32 mouse cellular contexts compared by ENCODE assay signal in genomic region chrX:60001461-60001860, GRCm38 (mm10). TPM values are rescaled to one million over a fixed set of nuclear protein-coding genes. Genes with fewer than 3 reads are reported as not detected.
DNase-seq lines count a peak whose midpoint lies in the region; ATAC-seq and TF ChIP-seq lines count a peak whose summit lies in the region.
"Had no signal": no experiment of that assay in that cellular context is flagged by ENCODE, and none has a peak within 500 bp of the region (broad histone marks: within the 10 kb centered on the region; RNA-seq: fewer than 3 reads in every experiment).

No protein-coding gene starts in this region.

- no peaks in the 10 kb centered on the region for H3K36me3 ChIP-seq in kidney, adult 2 months (ENCODE audit: control insufficient read depth, insufficient read depth, low read length)
- H3K36me3 ChIP-seq in kidney, embryonic 14.5 days (ENCODE audit: control insufficient read depth, insufficient read depth, low read length) = no peaks in the 10 kb centered on the region
- H3K36me3 ChIP-seq in macrophage (ENCODE audit: inconsistent target) = no peaks in the 10 kb centered on the region
- no peaks in the 10 kb centered on the region for H3K36me3 ChIP-seq in splenic B cell, adult 2 months (ENCODE audit: control insufficient read depth, insufficient read depth, low read length, poor library complexity, severe bottlenecking)
- H3K36me3 ChIP-seq: embryonic facial prominence, embryonic 12.5 days; limb, embryonic 13.5 days; liver, embryonic 12.5 days; midbrain, embryonic 15.5 days had no signal

- H3K4me2 ChIP-seq in kidney, embryonic 14.5 days (replicated peaks; ENCODE audit: low read depth, low read length) = no peak overlapping the region
- H3K4me2 ChIP-seq: embryonic facial prominence, embryonic 12.5 days; heart, embryonic 11.5 days; limb, embryonic 13.5 days; liver, embryonic 12.5 days; midbrain, embryonic 15.5 days had no signal

- no peak for TF ChIP-seq POLR2A in kidney, adult 2 months (IDR thresholded peaks at IDR 0.05; ENCODE audit: low read depth, low read length)

- no peak overlapping the region for H3K4me3 ChIP-seq in kidney, adult 2 months (ENCODE audit: insufficient read depth, low read depth, low read length)
- no peak overlapping the region for H3K4me3 ChIP-seq in kidney, embryonic 14.5 days (ENCODE audit: low read length)
- no peak overlapping the region for H3K4me3 ChIP-seq in macrophage (ENCODE audit: inconsistent target)
- H3K4me3 ChIP-seq: embryonic facial prominence, embryonic 12.5 days; left cerebral cortex, adult 2 months; limb, embryonic 13.5 days; liver, embryonic 12.5 days; midbrain, embryonic 15.5 days had no signal

- H3K9ac ChIP-seq in kidney, embryonic 14.5 days (ENCODE audit: low read depth, low read length) = no peak overlapping the region
- H3K9ac ChIP-seq: embryonic facial prominence, embryonic 12.5 days; limb, embryonic 13.5 days; liver, embryonic 12.5 days; midbrain, embryonic 15.5 days had no signal

- DNase-seq in kidney, adult 2 months = peak; percentile 0
- DNase-seq in spleen, postnatal 36 days (ENCODE audit: low spot score in 2 of 2) = peak; percentile 10 to 44
- DNase-seq in spleen, postnatal 14 days (ENCODE audit: low spot score in 2 of 2) = no peak
- DNase-seq in splenic B cell, adult 2 months (ENCODE audit: low read depth, low spot score) = peak; percentile 59
- no peak for DNase-seq in thymus, postnatal 4 days
- no peak for DNase-seq in right cerebral cortex, postnatal 36 days (ENCODE audit: low spot score in 2 of 2)
- DNase-seq: adrenal gland, adult 2 months; cerebellum, adult 11 months; cerebellum, adult 9-10 months; cerebellum, postnatal 36 days; embryo, embryonic 11 days; gastrocnemius, postnatal 14 days; heart, adult 11 months; heart, postnatal 4 days; kidney, adult 18-20 months; kidney, postnatal 4 days; lung, adult 2 months; thymus, postnatal 14 days had no signal

- H3K27me3 ChIP-seq in kidney, adult 2 months (replicated peaks; ENCODE audit: control insufficient read depth, insufficient read depth, low read length) = no peaks in the 10 kb centered on the region
- no peaks in the 10 kb centered on the region for H3K27me3 ChIP-seq in kidney, embryonic 14.5 days (ENCODE audit: control insufficient read depth, insufficient read depth, low read length)
- no peaks in the 10 kb centered on the region for H3K27me3 ChIP-seq in splenic B cell, adult 2 months (ENCODE audit: control insufficient read depth, insufficient read depth, low read length, poor library complexity, severe bottlenecking)
- H3K27me3 ChIP-seq: embryonic facial prominence, embryonic 12.5 days; limb, embryonic 13.5 days; liver, embryonic 12.5 days; midbrain, embryonic 15.5 days had no signal

- 83% methylated on average over 2 of the region's 2 CpGs for WGBS in kidney, adult 2 months
- WGBS in kidney, embryonic 14.5 days = 79% methylated on average over 2 of the region's 2 CpGs
- 21% methylated on average over 2 of the region's 2 CpGs for WGBS in macrophage (ENCODE audit: missing documents)

- no peaks in the 10 kb centered on the region for H3K79me2 ChIP-seq in macrophage (ENCODE audit: inconsistent target)

- H3K27ac ChIP-seq in kidney, adult 2 months (ENCODE audit: insufficient read depth, low read depth, low read length) = no peak overlapping the region
- no peak overlapping the region for H3K27ac ChIP-seq in kidney, embryonic 14.5 days (ENCODE audit: low read depth, low read length)
- peak overlapping the region; percentile 73 for H3K27ac ChIP-seq in macrophage
- H3K27ac ChIP-seq: embryonic facial prominence, embryonic 12.5 days; kidney, postnatal 0 days; left cerebral cortex, adult 2 months; limb, embryonic 13.5 days; liver, embryonic 12.5 days; midbrain, embryonic 15.5 days had no signal

- no peak for ATAC-seq in kidney, embryonic 14.5 days (ENCODE audit: low FRiP score, low TSS enrichment)
- ATAC-seq: forebrain, embryonic 14.5 days; hindbrain, embryonic 16.5 days; liver, embryonic 12.5 days; midbrain, embryonic 15.5 days had no signal

- TF ChIP-seq CTCF in kidney, adult 2 months (conservative IDR thresholded peaks at IDR 0.05; ENCODE audit: insufficient read depth, insufficient read length, low read depth, low read length) = no peak

- H3K4me1 ChIP-seq in kidney, adult 2 months (ENCODE audit: control insufficient read depth, insufficient read depth, low read length) = no peaks in the 10 kb centered on the region
- H3K4me1 ChIP-seq in kidney, embryonic 14.5 days (ENCODE audit: control insufficient read depth, insufficient read depth, low read length) = no peaks in the 10 kb centered on the region
- H3K4me1 ChIP-seq: embryonic facial prominence, embryonic 12.5 days; limb, embryonic 13.5 days; liver, embryonic 12.5 days; midbrain, embryonic 15.5 days had no signal

- H3K9me3 ChIP-seq in kidney, embryonic 14.5 days (ENCODE audit: control insufficient read depth, low read length) = no peaks in the 10 kb centered on the region
- H3K9me3 ChIP-seq: embryonic facial prominence, embryonic 12.5 days; limb, embryonic 13.5 days; liver, embryonic 12.5 days; midbrain, embryonic 15.5 days had no signal

RNA-seq across cellular contexts. Expression of gene F9, which starts 2.2 kb away (rescaled TPM):
- polyA plus RNA-seq in kidney, adult 2 months (2012; rRNA removed) = not detected in 2 replicates
- not detected in 2 replicates for polyA plus RNA-seq in kidney, embryonic 14.5 days (2014; fragmentation: Nextera tagmentation; extraction: Ambion mirVana)
- total RNA-seq in macrophage (2018; cell fraction: chromatin; rRNA removed) = under 1 TPM in 4 of 26 experiments, not detected in 22; 0.19 to 0.34 (median 0.31) TPM
- under 1 TPM; 0.16 to 0.83 (median 0.30) TPM for total RNA-seq in macrophage (2018; cell fraction: cytosol; rRNA removed)
- under 1 TPM in 19 of 26 experiments, not detected in 7; 0.18 to 0.87 (median 0.35) TPM for total RNA-seq in macrophage (2018; cell fraction: nucleus; rRNA removed)
- polyA plus RNA-seq in macrophage (2018) = 0.20 to 0.37 TPM in 2 of 3 replicates, not detected in the other
- total RNA-seq: gastrocnemius, postnatal 14 days; heart, postnatal 4 days had no signal
- polyA plus RNA-seq: adrenal gland, adult 2 months; embryonic facial prominence, embryonic 12.5 days; forebrain, embryonic 14.5 days; heart, embryonic 11.5 days; heart, embryonic 16.5 days; hindbrain, embryonic 16.5 days; intestine, embryonic 14.5 days; kidney, postnatal 0 days; limb, embryonic 13.5 days; midbrain, embryonic 15.5 days; neural tube, embryonic 11.5 days had no signal

Comparison
In these comparisons a context has a peak if more than half of its experiments do, and no peak if none do; other contexts are left out.
1. DNase-seq: peak in kidney, adult 2 months (single experiment), spleen, postnatal 36 days (2 of 2) and splenic B cell, adult 2 months (single experiment); none in spleen, postnatal 14 days (0 of 2), thymus, postnatal 4 days (single experiment) and right cerebral cortex, postnatal 36 days (0 of 2).